Mouse (Mus musculus): ENCODE data around the gene Enc1.

GRCm38 (mm10) chr13:97233092-97233491 lies 7.8 kb upstream of the Enc1 start:
- TF ChIP-seq CTCF (IDR thresholded peaks at IDR 0.05; ENCODE audit: extremely low read depth, insufficient read depth, insufficient read length, insufficient replicate concordance) (no peak), POLR2A (IDR thresholded peaks at IDR 0.05; ENCODE audit: low read depth, low read length) (no peak)

All from spleen, adult 2 months (tissue).